Mouse (Mus musculus) B cell, adult 62 days (primary cell): Measurements from ENCODE around the gene Rassf10. TPM values are rescaled to one million over a fixed set of nuclear protein-coding genes. Genes with fewer than 3 reads are reported as not detected.

Experiments
- total RNA-seq: library from RNA; stranded (reverse); gene quantifications from 4 replicates; pipeline ENCODE4 v1.2.4, GENCODE M21; 2023

The Rassf10 gene
- not detected in 4 replicates for total RNA-seq

GRCm38 (mm10) chr7:112953777-112954291, at the start of gene Rassf10:
Gene Rassf10 (plus strand): TSS chr7:112953962.

